Mouse (Mus musculus): ENCODE data around the gene E2f6. TPM values are rescaled to one million over a fixed set of nuclear protein-coding genes. Genes with fewer than 3 reads are reported as not detected.

Gene E2f6
- polyA plus RNA-seq (2017; shearing (Covaris generic)) = 10 to 100 TPM; 22.2 to 22.6 TPM

DNA sequence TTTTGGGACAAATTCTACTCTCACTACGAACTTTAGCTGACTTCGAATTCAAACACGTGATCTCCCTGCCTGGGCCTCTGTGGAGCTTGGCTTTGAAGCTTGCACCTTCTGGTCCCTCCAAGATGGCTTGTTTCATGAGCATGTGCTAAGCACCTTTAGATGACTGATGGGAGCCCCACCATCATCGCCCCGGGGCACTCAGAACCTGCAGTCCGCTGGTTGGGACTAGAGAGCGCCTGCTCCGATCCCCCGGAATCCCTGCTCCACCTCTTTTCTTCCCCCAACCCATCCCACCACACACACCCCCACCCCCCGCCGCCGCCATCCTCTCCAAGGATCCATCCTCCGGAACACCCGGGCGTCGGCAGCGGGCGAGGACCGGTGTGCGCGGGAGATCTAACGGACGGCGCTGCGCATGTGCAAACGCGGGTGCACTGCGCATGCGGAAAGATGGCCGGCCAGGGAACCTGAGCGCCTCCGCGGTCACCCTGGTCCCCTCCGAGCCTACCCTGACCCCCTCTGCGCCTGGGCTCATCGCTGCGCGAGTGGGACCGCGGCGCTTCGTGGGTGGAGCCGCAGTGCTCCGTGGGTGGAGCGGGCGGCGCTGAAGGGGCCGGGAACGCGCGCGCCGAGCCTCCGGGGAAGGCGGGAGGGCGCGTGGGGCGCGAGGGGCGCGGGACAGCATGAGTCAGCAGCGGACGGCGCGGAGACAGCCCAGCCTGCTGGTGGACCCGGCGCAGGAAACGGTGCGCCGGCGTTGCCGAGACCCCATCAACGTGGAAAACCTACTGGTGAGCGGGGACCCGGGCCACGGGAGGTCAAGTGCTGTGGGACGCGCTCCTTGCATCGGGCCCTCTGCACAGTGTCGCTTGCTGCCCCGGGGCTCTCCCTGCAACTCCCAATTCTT, at the start of gene E2f6:
Gene E2f6 (plus strand): TSS at position 439 of the 907 bp plus-strand sequence.

DNA sequence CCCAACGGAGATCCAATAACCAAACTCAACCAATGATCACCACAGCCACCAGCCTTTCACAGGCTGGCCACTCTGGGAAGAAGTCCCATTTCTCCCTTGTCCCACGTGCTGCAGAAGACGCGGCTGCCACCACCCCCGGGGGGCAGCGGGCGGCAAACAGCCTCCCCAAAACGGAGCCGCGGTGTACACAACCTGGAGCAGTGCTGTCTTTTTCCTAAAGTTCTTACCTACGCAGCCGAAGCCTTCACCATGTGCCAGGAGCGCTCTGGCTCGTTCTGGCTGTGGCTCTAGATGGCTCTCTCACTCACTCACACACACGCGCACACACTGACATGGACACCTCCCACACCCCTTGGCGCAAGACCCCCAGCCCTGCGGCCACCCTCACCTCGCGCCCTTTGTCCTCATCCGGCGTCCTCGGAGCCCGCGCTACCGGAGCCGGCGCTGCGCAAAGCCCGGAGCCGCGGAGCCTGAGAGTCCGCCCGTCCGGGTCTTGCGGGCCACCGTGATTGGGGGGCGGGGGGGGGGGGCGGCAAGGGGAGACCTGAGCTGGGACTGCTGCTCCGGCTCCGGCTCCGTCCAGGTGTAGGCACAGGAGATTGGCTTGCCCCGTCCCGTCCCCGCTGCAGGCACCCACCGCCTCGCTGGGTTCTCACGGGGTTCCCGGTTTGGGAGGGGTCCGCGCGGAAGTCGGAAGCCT, 10.4 kb upstream of the E2f6 start, which contains the start of gene Greb1:
Gene Greb1 (minus strand): TSS at position 628 of the 700 bp plus-strand sequence.

Other genes with a start within 250 kb of the E2f6 start
- 10 to 100 TPM; 14.4 to 18.6 TPM for gene Lpin1, start 200.0 kb upstream of the E2f6 start, polyA plus RNA-seq (2017; shearing (Covaris generic))
- gene Ntsr2, start 157.6 kb upstream of the E2f6 start, polyA plus RNA-seq (2017; shearing (Covaris generic)) = not detected
- gene Greb1, start 10.1 kb upstream of the E2f6 start, polyA plus RNA-seq (2017; shearing (Covaris generic)) = under 1 TPM in 1 of 2 experiments, not detected in 1; 0.68 TPM
- 10 to 100 TPM; 35.4 to 35.6 TPM for gene Rock2, start 83.9 kb downstream of the E2f6 start, polyA plus RNA-seq (2017; shearing (Covaris generic))
- gene Pqlc3, start 189.4 kb downstream of the E2f6 start, polyA plus RNA-seq (2017; shearing (Covaris generic)) = 10 to 100 TPM; 43.6 to 88.7 TPM
- 1 to 10 TPM; 1.0 to 2.0 TPM for gene 2410004P03Rik, start 200.8 kb downstream of the E2f6 start, polyA plus RNA-seq (2017; shearing (Covaris generic))